Mouse (Mus musculus): ENCODE measurements around the gene Pla2g12b.

GRCm38 (mm10) chr10:59416623-59417022 is 13.2 kb downstream of the Pla2g12b start:
- TF ChIP-seq CTCF (IDR thresholded peaks at IDR 0.05; ENCODE audit: low read depth, low read length) (no peak), GATA2 (IDR thresholded peaks at IDR 0.05; ENCODE audit: borderline replicate concordance, low read depth, low read length) (no peak)

Measured in G1E (cell line).